Mouse (Mus musculus) intestine, postnatal 0 days (tissue): Measurements from ENCODE around the gene Gng5. TPM values are rescaled to one million over a fixed set of nuclear protein-coding genes. Genes with fewer than 3 reads are reported as not detected.

Experiments
- ATAC-seq: fragments of 200-750 bp; cut with Nextera tagmentation; 2 replicates; pipeline ENCODE4 v1.8.0; 2017; ENCODE audit warnings: mild to moderate bottlenecking, moderate TSS enrichment, moderate library complexity
- H3K27ac ChIP-seq: fragments of 300-500 bp; sonication (generic); 2 replicates; pipeline ENCODE4 v1.5.1; 2014; ENCODE audit warnings: mild to moderate bottlenecking, low read depth, low read length, moderate library complexity
- H3K27me3 ChIP-seq: fragments of 300-500 bp; sonication (generic); replicated peaks from 2 replicates; pipeline ENCODE4 v1.6.1; 2014; ENCODE audit warnings: low read length, mixed read lengths; ENCODE audit not compliant: control insufficient read depth, insufficient read depth
- H3K36me3 ChIP-seq: fragments of 300-500 bp; sonication (generic); 2 replicates; pipeline ENCODE4 v1.6.1; 2014; ENCODE audit warnings: mild to moderate bottlenecking, moderate library complexity; ENCODE audit not compliant: control insufficient read depth, insufficient read depth
- H3K4me1 ChIP-seq: fragments of 300-500 bp; sonication (generic); replicated peaks from 2 replicates; pipeline ENCODE4 v1.6.1; 2014; ENCODE audit warnings: antibody characterized with exemption, low read length, mixed read lengths; ENCODE audit not compliant: control insufficient read depth, insufficient read depth
- H3K4me2 ChIP-seq: fragments of 300-500 bp; sonication (generic); replicated peaks from 2 replicates; pipeline ENCODE4 v1.6.1; 2014; ENCODE audit warnings: low read depth, mild to moderate bottlenecking, moderate library complexity
- H3K4me3 ChIP-seq: fragments of 300-500 bp; sonication (generic); 2 replicates; pipeline ENCODE4 v1.5.1; 2014; ENCODE audit warnings: low read depth, low read length
- H3K9ac ChIP-seq: fragments of 300-500 bp; sonication (generic); 2 replicates; pipeline ENCODE4 v1.6.1; 2014; ENCODE audit warnings: mild to moderate bottlenecking, low read depth, low read length
- H3K9me3 ChIP-seq: fragments of 300-500 bp; sonication (generic); 2 replicates; pipeline ENCODE4 v1.6.1; 2016; ENCODE audit warnings: mixed run types; ENCODE audit not compliant: control insufficient read depth
- CTCF ChIP-seq: sonication (generic); IDR thresholded peaks from 2 replicates; pipeline ENCODE4 v1.5.1; 2016; ENCODE audit warnings: low read depth, mild to moderate bottlenecking, control low read depth, antibody characterized with exemption, moderate library complexity
- WGBS: fragments of 180-500 bp; shearing (Covaris S2); extraction: QIAGEN DNeasy Blood & Tissue Kit; methylation state at CpG from one replicate; pipeline ENCODE4 v1.1.7; 2014; 5-methylcytosine and 5-hydroxymethylcytosine counted together
- polyA plus RNA-seq: library from polyadenylated mRNA; unstranded; fragments of >200 nt; fragmentation: Nextera tagmentation; extraction: Ambion mirVana; gene quantifications from 2 replicates; pipeline ENCODE4 v1.2.1, GENCODE M21; 2015

The Gng5 gene
- 1,062 and 1,144 TPM in 2 replicates for polyA plus RNA-seq

DNA sequence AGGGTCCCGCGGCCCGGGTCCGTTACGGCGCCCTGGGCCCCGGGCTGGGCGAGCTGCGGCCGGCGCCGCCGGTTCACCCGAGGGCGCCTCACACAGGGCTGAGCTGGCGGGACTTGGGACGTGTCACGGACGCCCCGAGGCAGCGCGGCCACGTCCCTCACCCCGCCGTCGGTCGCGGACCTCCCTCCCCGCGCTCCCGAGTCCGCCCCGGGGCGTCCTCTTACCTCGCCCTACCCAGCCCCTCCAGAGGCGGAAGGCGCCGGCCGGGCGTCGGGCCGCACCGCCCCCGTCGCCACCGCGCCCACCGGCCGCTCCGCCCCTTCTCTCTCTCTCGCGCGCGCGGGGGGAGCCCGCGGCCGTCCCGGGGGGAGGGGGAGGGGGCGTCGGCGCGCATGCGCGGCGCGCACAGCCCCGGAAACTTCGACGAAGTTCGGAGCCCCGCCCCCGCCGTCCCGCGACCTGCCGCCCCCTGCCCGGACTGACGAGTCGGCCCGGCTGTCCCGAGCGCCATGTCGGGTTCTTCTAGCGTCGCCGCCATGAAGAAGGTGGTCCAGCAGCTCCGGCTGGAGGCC lies at the start of gene Gng5, which contains the start of gene Spata1:
Gene Gng5 (plus strand): TSS at position 377 of the 572 bp plus-strand sequence.
Gene Spata1 (minus strand): TSS at position 323 of the 572 bp plus-strand sequence.
- Histone ChIP-seq H3K36me3 (peaks cover 10% of the 10 kb centered on the region), H3K27me3 (no peaks in the 10 kb centered on the region), H3K9me3 (no peaks in the 10 kb centered on the region), H3K4me1 (no peaks in the 10 kb centered on the region), H3K27ac (peak within 1 kb of the TSS; percentile 99), H3K4me2 (peak within 1 kb of the TSS; percentile 72), H3K9ac (peak within 1 kb of the TSS; percentile 97), H3K4me3 (peak within 1 kb of the TSS; percentile 92)
- TF ChIP-seq CTCF: no peak; the same call in 1 of the 2 replicates
- under 1% methylated on average over 40 of the region's 88 CpGs for WGBS
- peak; percentile 96 for ATAC-seq

DNA sequence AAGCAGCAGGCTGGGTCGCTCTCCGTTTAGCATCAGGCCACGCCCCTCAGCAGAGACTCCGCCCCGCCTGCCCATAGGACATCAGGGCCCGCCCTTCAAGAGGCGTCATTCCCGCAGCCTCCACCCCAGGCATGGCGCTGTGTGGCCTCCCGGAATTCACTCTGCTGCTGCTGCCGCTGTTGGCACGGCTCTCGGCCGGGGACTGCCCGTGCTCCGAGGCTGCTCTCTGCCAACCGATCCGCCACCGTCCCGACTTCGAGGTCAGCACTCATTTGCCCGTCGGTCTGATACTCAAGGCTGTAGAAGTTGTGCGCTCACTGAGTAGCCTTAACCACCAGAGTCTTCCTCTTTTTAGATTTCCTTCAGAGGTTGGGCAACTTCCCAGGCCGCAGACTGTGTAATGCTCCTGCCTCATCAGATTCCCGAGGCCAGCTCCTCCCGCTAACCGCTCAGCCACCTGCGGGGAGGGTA lies 49.2 kb upstream of the Gng5 start:
- no peaks in the 10 kb centered on the region for H3K27me3 ChIP-seq
- WGBS: under 1% methylated on average over 29 of the region's 29 CpGs

DNA sequence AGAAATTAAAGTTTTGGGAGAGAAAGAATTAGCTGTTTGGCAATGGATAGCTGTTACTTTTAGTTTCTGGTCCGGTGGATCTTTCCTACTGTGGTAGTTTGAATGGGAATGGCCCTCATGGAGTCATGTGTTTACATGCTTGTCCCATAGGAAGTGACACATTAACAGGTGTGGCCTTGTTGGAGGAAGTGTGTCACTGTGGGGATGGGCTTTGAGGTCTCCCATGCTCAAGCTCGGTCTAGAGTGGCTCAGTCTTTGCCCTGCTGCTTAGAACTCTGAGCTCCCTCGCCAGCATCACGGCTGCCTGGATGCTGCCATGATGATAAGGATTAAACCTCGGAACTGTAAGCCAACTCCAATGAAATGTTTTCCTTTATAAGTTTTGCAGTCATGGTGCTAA lies 48.2 kb upstream of the Gng5 start:
- peak overlapping the region; percentile 63 for H3K4me2 ChIP-seq
- 78% methylated on average over 5 of the region's 5 CpGs for WGBS

More for the DNA sequence above, 49.2 kb upstream of the Gng5 start:
- H3K4me2 ChIP-seq: peak overlapping the region; percentile 63
- peak; percentile 98 for ATAC-seq
- H3K9ac ChIP-seq: peak overlapping the region; percentile 70
- no peaks in the 10 kb centered on the region for H3K9me3 ChIP-seq
- peak overlapping the region; percentile 67 for H3K4me3 ChIP-seq
- H3K27ac ChIP-seq: peak overlapping the region; percentile 85
- H3K4me1 ChIP-seq: 0 out of 2 replicates have a peak, but pooled peaks cover 3% of the 10 kb centered on the region
- peak; percentile 65 for TF ChIP-seq CTCF
- peaks cover 5% of the 10 kb centered on the region; the same call in 1 of the 2 replicates for H3K36me3 ChIP-seq

DNA sequence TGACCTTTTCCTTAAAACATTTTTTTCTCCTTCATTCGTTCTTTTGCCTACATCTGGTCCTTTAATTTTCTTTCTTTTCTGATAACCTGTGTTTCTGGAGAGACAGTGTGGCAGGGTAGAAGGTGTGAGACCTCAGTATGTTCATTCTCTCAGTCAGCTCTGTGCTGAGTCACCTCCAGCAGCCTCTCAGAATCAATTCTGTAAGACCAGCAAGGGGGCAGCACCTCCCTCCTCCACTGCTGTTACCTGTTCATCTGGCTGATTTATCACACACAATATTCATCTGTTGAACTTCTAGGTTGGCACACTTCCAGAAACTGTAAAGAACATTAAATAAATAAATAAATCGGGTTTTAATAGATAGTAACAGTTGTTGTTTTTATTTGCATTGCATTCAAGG lies 36.7 kb upstream of the Gng5 start:
- Histone ChIP-seq H3K27me3 (no peaks in the 10 kb centered on the region), H3K9ac (no peak overlapping the region), H3K9me3 (no peaks in the 10 kb centered on the region), H3K36me3 (0 out of 2 replicates have a peak, but pooled peaks cover 4% of the 10 kb centered on the region), H3K4me3 (no peak overlapping the region), H3K4me2 (no peak overlapping the region), H3K4me1 (no peaks in the 10 kb centered on the region), H3K27ac (no peak overlapping the region)
- peak; percentile 46 for TF ChIP-seq CTCF
- 58% methylated on average over 2 of the region's 2 CpGs for WGBS
- no peak for ATAC-seq

More for the DNA sequence above, 48.2 kb upstream of the Gng5 start:
- Histone ChIP-seq H3K27ac (no peak overlapping the region), H3K36me3 (peaks cover 11% of the 10 kb centered on the region; the same call in 1 of the 2 replicates), H3K27me3 (no peaks in the 10 kb centered on the region), H3K4me3 (no peak overlapping the region), H3K9me3 (no peaks in the 10 kb centered on the region), H3K9ac (no peak overlapping the region), H3K4me1 (0 out of 2 replicates have a peak, but pooled peaks cover 3% of the 10 kb centered on the region)
- no peak for TF ChIP-seq CTCF
- no peak for ATAC-seq

DNA sequence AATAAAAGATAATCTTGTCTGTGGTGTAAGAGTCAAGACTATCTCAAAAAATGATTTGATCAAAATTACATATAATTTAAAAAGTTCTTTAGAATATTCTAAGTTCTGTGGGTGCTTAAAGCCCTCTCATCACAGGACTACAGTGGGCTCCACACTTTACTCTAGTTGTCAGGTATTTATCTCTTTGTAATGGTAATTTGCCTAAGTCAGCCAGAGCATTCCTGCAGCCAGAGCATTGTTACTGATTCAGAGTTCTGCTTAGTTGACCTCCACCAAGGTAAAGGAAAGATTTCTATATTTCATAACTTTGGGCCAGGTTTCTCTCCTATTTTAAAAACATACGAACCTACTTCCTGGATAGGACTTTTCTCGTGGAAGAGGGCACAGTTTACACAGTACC lies 30.4 kb upstream of the Gng5 start:
- Histone ChIP-seq H3K4me1 (no peaks in the 10 kb centered on the region), H3K4me3 (no peak overlapping the region), H3K9me3 (no peaks in the 10 kb centered on the region), H3K27me3 (no peaks in the 10 kb centered on the region), H3K36me3 (0 out of 2 replicates have a peak, but pooled peaks cover 4% of the 10 kb centered on the region), H3K9ac (no peak overlapping the region), H3K27ac (no peak overlapping the region), H3K4me2 (no peak overlapping the region)
- no peak for TF ChIP-seq CTCF
- WGBS: 65% methylated on average over 2 of the region's 2 CpGs
- no peak for ATAC-seq

DNA sequence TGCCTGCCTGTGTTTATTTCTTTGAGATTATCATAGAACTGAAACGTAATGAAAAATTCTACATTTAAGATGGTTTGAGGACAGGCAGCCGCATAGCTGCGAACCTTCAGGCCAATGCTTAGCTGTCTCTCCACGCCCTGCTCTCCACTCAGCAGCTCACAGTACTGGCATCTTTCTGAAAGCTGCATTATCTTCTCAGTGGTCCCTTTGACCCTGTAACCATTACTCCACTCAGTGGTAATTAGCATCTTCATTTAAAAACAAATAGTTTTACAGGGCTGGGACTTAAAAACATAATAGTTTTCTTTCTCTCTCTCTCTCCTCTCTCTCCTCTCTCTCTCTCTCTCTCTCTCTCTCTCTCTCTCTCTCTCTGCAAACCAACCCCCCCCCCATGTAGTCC lies 26.9 kb upstream of the Gng5 start:
- no peaks in the 10 kb centered on the region for H3K4me1 ChIP-seq
- 73% methylated on average over 4 of the region's 4 CpGs for WGBS
- no peaks in the 10 kb centered on the region for H3K9me3 ChIP-seq
- no peak for ATAC-seq
- H3K27ac ChIP-seq: no peak overlapping the region
- no peak overlapping the region for H3K9ac ChIP-seq
- no peak overlapping the region for H3K4me2 ChIP-seq
- TF ChIP-seq CTCF: no peak
- no peaks in the 10 kb centered on the region for H3K36me3 ChIP-seq
- H3K4me3 ChIP-seq: no peak overlapping the region
- H3K27me3 ChIP-seq: no peaks in the 10 kb centered on the region
